Mouse (Mus musculus) neural tube, embryonic 12.5 days (tissue): ENCODE results near the gene Tfcp2. TPM values are rescaled to one million over a fixed set of nuclear protein-coding genes. Genes with fewer than 3 reads are reported as not detected.
"Not testable (repeated sequence)": the region's sequence is repeated elsewhere in the genome, so short reads cannot be mapped to it uniquely, and the experiment has no call there.

ENCODE experiments used
- ATAC-seq: fragments of 200-750 bp; cut with Nextera tagmentation; 2 replicates; pipeline ENCODE4 v1.8.0; 2017; ENCODE audit warnings: low read depth, mild to moderate bottlenecking, moderate TSS enrichment, moderate library complexity; ENCODE audit not compliant: low FRiP score
- H3K27ac ChIP-seq: fragments of 300-500 bp; sonication (generic); 2 replicates; pipeline ENCODE4 v1.5.1; 2016
- H3K27me3 ChIP-seq: fragments of 300-500 bp; sonication (generic); replicated peaks from 2 replicates; pipeline ENCODE4 v1.6.1; 2016; ENCODE audit warnings: mild to moderate bottlenecking
- H3K36me3 ChIP-seq: fragments of 300-500 bp; sonication (generic); 2 replicates; pipeline ENCODE4 v1.6.1; 2016; ENCODE audit warnings: mild to moderate bottlenecking
- H3K4me1 ChIP-seq: fragments of 300-500 bp; sonication (generic); 2 replicates; pipeline ENCODE4 v1.6.1; 2016
- H3K4me2 ChIP-seq: fragments of 300-500 bp; sonication (generic); replicated peaks from 2 replicates; pipeline ENCODE4 v1.6.1; 2016; ENCODE audit warnings: mild to moderate bottlenecking
- H3K4me3 ChIP-seq: fragments of 300-500 bp; sonication (generic); 2 replicates; pipeline ENCODE4 v1.5.1; 2016
- H3K9ac ChIP-seq: fragments of 300-500 bp; sonication (generic); 2 replicates; pipeline ENCODE4 v1.6.1; 2016; ENCODE audit warnings: mild to moderate bottlenecking
- H3K9me3 ChIP-seq: fragments of 300-500 bp; sonication (generic); 2 replicates; pipeline ENCODE4 v1.6.1; 2016; ENCODE audit warnings: mild to moderate bottlenecking
- WGBS: fragments of 180-500 bp; shearing (Covaris S2); methylation state at CpG from one replicate; pipeline ENCODE4 v1.1.7; 2016; 5-methylcytosine and 5-hydroxymethylcytosine counted together
- polyA plus RNA-seq: library from polyadenylated mRNA; unstranded; fragments of >200 nt; fragmentation: Nextera tagmentation; extraction: Ambion mirVana; gene quantifications from 2 replicates; pipeline ENCODE4 v1.2.1, GENCODE M21; 2016

Gene Tfcp2
- polyA plus RNA-seq, 1 experiment from 2014 or later = 40.0 TPM

DNA sequence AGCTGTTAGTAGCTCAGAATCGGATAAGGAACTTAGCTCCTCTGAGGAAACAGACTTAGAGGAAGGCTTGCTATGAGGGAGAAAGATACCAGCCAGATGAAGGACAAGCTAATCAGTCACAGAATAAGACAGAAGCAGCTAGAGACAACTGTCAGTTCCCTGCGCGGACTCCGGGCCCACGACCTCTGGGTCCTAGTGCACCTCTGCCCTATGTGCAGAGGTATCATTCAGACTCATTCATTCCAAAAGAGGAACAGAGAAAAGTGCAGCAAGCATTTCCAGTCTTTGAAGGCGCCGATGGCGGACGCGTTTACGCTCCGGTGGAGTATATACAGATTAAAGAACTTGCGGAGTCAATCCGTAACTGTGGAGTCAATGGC, 8.2 kb downstream of the Tfcp2 start:
- H3K9ac ChIP-seq, H3K27ac ChIP-seq, H3K4me1 ChIP-seq, H3K27me3 ChIP-seq, H3K4me2 ChIP-seq, H3K9me3 ChIP-seq, ATAC-seq, H3K4me3 ChIP-seq: not testable (repeated sequence)
- WGBS = 97% methylated on average over 14 of the region's 14 CpGs
- peaks cover 27% of the 10 kb centered on the region for H3K36me3 ChIP-seq

DNA sequence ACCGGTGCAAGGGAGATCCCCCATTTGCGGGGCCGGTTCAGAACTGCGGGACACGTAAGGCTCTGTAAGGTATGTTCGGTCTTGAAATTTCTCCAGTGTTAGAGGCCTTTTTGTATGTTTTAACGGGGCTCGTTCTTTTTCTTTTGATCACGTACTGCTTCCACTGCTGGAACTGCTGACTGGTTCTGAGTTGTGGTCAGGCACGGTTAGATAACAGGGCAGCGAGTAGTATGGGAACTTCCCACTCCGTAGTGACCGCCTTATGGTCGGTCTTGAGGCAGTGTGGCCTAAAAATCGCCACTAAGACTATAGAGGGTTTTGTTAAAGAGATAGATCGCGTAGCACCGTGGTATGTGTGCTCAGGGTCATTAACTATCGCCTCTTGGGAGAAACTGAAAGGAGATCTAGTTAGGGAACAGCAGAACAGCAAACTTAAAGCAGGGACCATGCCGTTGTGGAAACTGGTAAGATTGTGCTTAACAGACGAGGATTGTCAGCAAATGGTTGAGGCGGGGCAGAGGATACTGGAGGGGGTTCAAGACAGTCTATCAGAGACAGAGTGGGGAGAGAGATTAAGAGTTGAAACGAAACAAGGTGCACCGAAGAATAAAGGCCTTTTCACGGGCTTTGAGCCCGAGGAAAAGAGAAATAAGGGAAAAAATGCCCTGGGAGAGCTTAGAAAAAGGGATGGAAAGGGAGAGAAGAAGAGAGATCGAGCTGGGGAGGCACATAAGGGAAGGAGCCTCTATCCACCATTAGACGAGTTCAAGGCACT, 8.7 kb downstream of the Tfcp2 start:
- H3K27me3 ChIP-seq, H3K9ac ChIP-seq, H3K9me3 ChIP-seq, H3K4me1 ChIP-seq, H3K4me2 ChIP-seq, ATAC-seq, H3K27ac ChIP-seq, H3K4me3 ChIP-seq: not testable (repeated sequence)
- 97% methylated on average over 28 of the region's 28 CpGs for WGBS
- peaks cover 22% of the 10 kb centered on the region for H3K36me3 ChIP-seq

DNA sequence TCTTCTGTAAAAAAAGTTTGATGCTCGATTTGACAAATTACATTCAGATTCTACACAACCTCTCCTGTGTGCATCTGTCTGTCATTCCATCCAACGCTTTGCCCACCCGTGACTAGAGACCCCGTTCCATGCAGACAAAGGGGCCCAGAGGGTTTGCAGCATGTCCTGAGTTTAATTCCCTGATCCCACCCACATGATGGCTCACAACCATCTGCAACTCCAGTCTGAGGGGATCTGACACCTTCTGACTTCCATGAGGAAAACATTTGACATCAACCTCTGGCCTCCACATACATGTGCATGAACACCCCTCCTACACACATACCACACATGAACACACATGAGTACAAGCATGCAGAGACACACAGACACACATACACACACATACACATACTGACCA, 10.4 kb downstream of the Tfcp2 start:
- no peak overlapping the region for H3K27ac ChIP-seq

DNA sequence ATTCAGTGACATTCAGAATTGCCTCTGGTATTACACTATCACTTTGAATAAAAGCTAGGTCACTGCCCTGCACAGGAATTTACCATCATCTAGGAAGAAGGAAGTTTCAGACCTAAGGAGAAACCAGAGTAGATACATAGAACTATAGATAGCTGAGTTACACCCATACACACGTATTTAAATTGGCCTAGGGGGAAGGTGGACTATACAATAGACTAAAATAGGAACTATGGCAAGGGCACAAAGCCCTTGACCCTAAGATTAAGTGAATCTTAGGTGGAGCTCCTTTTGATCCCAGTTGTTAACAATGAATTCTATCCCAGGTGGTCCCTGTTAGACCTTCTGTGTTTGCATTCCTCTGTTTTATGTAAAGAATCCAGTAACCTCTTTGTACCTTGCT, 10.8 kb downstream of the Tfcp2 start:
- not testable (repeated sequence) for H3K4me3 ChIP-seq, H3K9ac ChIP-seq, H3K27ac ChIP-seq, H3K27me3 ChIP-seq, H3K4me2 ChIP-seq, H3K4me1 ChIP-seq, ATAC-seq, H3K9me3 ChIP-seq
- WGBS = 90% methylated on average over 1 of the region's 1 CpGs
- H3K36me3 ChIP-seq = peaks cover 21% of the 10 kb centered on the region

More for the DNA sequence above, 10.4 kb downstream of the Tfcp2 start:
- Histone ChIP-seq H3K4me1 (no peaks in the 10 kb centered on the region), H3K4me3 (no peak overlapping the region), H3K9ac (no peak overlapping the region), H3K4me2 (no peak overlapping the region), H3K9me3 (peaks cover 4% of the 10 kb centered on the region; the same call in 1 of the 2 replicates), H3K27me3 (no peaks in the 10 kb centered on the region), H3K36me3 (peaks cover 17% of the 10 kb centered on the region)
- 94% methylated on average over 4 of the region's 4 CpGs for WGBS
- no peak for ATAC-seq

DNA sequence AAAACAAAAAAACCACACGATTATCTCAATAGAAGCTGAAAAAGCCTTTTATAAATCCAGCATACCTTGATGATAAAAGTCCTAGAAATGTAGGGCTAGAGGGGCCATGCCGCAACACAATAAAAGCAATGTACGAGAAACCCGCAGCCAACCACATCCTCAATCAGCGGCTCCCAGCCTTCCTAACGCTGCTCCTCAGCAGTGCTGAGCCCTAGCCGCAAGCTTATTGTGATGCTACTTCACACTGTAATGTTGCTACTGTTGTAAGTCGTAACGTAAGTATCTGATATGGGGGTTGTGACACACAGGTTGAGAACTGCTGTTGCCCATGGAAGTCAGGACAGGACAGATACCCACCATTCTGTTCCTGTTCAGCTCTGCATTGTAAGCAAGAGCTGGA, 12.4 kb downstream of the Tfcp2 start:
- Histone ChIP-seq H3K4me3 (no peak overlapping the region), H3K36me3 (peaks cover 27% of the 10 kb centered on the region), H3K4me1 (no peaks in the 10 kb centered on the region), H3K27ac (no peak overlapping the region), H3K9ac (no peak overlapping the region), H3K27me3 (no peaks in the 10 kb centered on the region), H3K9me3 (no peaks in the 10 kb centered on the region), H3K4me2 (no peak overlapping the region)
- ATAC-seq = no peak
- 94% methylated on average over 9 of the region's 9 CpGs for WGBS

DNA sequence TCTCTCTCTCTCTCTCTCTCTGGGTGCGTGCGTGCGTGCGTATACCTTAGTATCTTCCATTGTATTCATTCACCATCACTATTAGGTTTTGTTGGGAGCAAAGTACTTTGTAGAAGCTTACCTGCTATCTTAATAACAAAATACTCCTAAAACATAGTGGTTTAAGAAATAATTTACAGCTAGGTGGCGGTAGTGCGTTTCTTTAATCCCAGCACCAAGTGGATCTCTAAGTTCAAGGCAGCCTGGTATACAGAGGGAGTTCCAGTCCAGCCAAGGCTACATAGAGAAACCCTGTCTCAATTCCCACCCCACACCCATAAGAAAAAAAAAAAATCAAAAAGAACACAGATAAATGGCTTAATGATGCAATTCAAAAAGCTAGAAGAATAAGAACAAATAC, 13.9 kb downstream of the Tfcp2 start:
- Histone ChIP-seq H3K4me2 (no peak overlapping the region), H3K9ac (no peak overlapping the region), H3K36me3 (peaks cover 37% of the 10 kb centered on the region), H3K4me3 (no peak overlapping the region), H3K27ac (no peak overlapping the region), H3K4me1 (no peaks in the 10 kb centered on the region), H3K9me3 (no peaks in the 10 kb centered on the region), H3K27me3 (no peaks in the 10 kb centered on the region)
- WGBS = 85% methylated on average over 6 of the region's 6 CpGs
- ATAC-seq = no peak

DNA sequence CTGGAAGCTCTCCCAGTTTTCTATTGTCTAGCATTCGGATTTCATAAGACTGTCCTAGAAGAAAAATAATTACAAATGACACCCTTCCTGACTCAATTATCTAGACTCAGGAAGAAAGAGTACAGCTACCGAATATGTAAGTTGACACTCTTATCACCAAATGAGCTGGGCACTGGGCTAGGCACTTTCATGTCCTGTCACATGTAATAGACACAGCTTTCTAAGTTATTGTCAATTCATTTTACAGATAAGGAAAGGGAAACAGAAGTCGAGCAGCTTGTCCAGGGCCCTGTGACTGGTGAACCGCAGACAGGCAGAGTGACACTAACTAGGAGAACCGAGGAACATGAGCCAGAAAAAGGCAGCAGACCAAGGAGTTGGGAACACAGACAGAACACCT, 23.9 kb downstream of the Tfcp2 start:
- Histone ChIP-seq H3K27ac (no peak overlapping the region), H3K36me3 (peaks cover 32% of the 10 kb centered on the region), H3K4me1 (no peaks in the 10 kb centered on the region), H3K9me3 (no peaks in the 10 kb centered on the region), H3K9ac (no peak overlapping the region), H3K4me3 (no peak overlapping the region), H3K27me3 (no peaks in the 10 kb centered on the region), H3K4me2 (no peak overlapping the region)
- WGBS = 90% methylated on average over 5 of the region's 5 CpGs
- ATAC-seq = no peak

DNA sequence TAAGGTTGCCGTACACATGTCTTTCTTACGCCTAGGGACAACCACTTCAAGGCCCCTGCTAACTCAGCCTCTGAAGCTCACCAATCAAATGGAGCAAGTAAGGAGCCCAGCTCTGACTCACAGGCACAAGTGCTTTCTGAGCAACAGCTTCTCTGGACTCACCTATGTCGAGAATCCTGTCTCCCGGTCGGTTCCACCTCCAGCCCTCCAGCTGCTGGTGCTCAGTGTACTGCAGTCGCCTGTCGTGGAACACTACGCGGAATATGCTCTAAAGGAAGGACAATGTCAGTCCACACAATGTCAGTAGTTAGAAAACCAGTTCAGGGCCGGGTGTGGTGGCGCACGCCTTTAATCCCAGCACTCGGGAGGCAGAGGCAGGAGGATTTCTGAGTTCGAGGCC, 26.4 kb downstream of the Tfcp2 start:
- 96% methylated on average over 14 of the region's 14 CpGs for WGBS
- H3K4me2 ChIP-seq = no peak overlapping the region

DNA sequence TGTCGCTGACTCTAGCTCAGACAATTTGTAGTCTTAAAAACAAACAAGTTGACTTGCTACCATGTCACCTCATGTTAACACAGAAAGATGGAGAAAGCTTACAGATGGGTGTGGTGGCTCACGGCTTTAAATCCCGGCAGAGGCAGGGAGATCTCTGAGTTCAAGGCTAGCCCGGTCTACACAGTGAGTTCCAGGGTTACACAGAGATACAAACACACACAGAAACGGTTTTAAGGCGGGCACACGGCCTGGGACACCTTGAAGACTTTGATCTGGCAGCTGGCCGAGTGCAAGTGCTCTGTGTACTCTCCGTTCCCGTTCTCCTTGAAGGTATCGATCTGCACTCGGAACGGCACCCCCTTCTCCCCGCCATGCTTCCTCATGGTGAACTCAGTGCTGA, 31.5 kb downstream of the Tfcp2 start:
- Histone ChIP-seq H3K4me1 (no peaks in the 10 kb centered on the region), H3K27me3 (no peaks in the 10 kb centered on the region), H3K4me3 (no peak overlapping the region), H3K27ac (no peak overlapping the region), H3K9ac (no peak overlapping the region), H3K9me3 (no peaks in the 10 kb centered on the region), H3K4me2 (no peak overlapping the region), H3K36me3 (peaks cover 62% of the 10 kb centered on the region)
- 95% methylated on average over 14 of the region's 14 CpGs for WGBS
- no peak for ATAC-seq

More for the DNA sequence above, 26.4 kb downstream of the Tfcp2 start:
- Histone ChIP-seq H3K27me3 (no peaks in the 10 kb centered on the region), H3K27ac (no peak overlapping the region), H3K4me3 (no peak overlapping the region), H3K4me1 (no peaks in the 10 kb centered on the region), H3K9me3 (no peaks in the 10 kb centered on the region), H3K9ac (no peak overlapping the region), H3K36me3 (peaks cover 45% of the 10 kb centered on the region)
- no peak for ATAC-seq

DNA sequence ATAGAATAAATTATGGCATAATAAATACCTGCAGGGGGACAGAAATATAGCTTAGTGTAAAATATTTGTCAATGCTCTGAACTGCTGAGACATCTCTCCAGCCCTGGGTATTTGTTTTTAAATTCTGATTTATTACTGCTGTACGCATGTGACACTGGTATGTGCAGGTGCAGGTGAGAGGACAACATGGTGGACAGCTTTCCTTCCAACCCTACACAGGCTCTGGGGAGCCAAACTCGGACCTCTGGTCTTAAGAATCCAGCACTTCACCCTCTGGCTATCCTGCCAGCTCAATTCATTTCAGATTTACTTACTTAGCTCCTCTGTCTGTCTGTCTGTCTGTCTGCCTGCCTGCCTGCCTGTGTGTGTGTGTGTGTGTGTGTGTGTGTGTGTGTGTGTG, 36.7 kb downstream of the Tfcp2 start:
- no peak overlapping the region for H3K27ac ChIP-seq
- H3K4me1 ChIP-seq = no peaks in the 10 kb centered on the region
- no peaks in the 10 kb centered on the region for H3K27me3 ChIP-seq
- 89% methylated on average over 2 of the region's 2 CpGs for WGBS
- no peak overlapping the region for H3K4me2 ChIP-seq
- no peak for ATAC-seq
- no peak overlapping the region for H3K4me3 ChIP-seq
- H3K9ac ChIP-seq = no peak overlapping the region
- H3K36me3 ChIP-seq = peaks cover 78% of the 10 kb centered on the region
- H3K9me3 ChIP-seq = no peaks in the 10 kb centered on the region

DNA sequence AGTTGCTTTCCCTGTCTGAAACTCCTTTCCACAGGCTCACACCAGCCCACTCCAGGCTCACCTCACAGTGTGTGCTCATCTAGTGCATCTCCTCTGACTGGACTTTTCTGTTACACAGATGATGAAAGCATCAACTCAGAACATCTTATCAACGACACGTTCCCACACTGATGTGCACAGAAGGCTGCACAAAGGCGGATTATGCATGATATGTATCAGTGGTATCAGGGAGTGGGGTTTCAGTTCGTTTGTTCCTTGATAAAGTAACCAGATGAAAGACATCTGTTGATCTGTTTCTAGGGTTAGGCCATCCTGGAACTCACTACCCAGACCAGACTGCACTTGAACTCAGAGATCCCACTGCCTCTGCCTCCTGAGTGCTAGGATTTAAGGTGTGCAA, 38.4 kb downstream of the Tfcp2 start:
- Histone ChIP-seq H3K9ac (no peak overlapping the region), H3K36me3 (peaks cover 80% of the 10 kb centered on the region), H3K4me2 (no peak overlapping the region), H3K4me1 (no peaks in the 10 kb centered on the region), H3K4me3 (no peak overlapping the region), H3K9me3 (no peaks in the 10 kb centered on the region), H3K27ac (no peak overlapping the region), H3K27me3 (no peaks in the 10 kb centered on the region)
- no peak for ATAC-seq
- WGBS = 86% methylated on average over 4 of the region's 4 CpGs

DNA sequence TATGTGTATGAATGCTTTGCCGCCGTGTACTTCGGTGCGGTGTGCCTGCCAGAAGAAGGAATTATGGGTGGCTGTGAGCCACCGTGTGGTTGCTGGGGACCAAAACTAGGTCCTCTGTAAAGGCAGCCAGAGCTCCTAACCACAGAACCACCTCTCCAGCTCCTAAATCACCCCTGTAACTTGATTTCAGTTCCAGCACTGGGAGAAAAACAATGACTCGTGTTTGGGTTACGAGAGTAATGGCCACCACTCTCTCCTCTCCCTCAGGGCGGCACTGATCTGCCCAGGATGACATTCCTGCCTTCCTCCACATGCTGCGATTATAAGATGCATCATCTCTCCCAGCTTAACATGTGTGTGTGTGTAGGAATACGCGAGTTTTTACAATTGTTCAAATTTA, 41.7 kb downstream of the Tfcp2 start:
- 92% methylated on average over 11 of the region's 11 CpGs for WGBS
- Histone ChIP-seq H3K27me3 (no peaks in the 10 kb centered on the region), H3K9me3 (no peaks in the 10 kb centered on the region), H3K4me3 (no peak overlapping the region), H3K4me2 (no peak overlapping the region), H3K27ac (no peak overlapping the region), H3K4me1 (no peaks in the 10 kb centered on the region), H3K36me3 (peaks cover 81% of the 10 kb centered on the region), H3K9ac (no peak overlapping the region)
- ATAC-seq = no peak

DNA sequence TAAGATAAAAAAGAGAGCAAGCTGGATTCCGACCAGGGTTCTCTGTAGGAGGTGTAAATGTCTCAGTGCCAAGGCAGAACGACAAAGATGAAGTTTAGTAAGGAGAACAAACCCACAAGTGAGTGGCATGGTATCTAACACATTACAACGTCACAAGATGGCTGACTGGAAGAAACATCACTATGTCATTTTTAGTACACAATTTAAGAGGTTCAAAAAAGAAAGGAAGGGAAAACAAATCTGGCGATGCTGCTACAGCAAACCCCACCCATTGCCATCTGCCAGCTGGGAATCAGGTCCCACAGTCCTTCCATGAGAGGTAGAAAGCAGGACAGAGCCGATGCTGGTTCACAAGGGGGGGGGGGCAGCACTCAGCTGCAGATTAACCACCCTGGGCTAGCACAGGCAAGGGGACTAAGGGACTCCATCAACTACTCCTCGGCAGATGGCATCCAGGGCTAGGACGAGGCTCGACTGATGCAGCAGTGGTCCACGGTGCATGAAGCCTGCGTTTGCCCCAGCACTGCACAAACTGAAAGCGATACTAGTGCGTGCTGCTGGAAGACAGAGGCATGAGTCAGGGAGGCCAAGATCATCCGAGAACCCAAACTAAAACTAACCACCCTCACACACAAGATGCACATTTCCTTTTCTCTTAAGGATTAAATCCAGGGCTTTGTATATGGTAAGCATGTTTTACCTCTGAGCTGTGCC, 43.2 kb downstream of the Tfcp2 start:
- no peak overlapping the region for H3K9ac ChIP-seq
- no peak overlapping the region for H3K4me2 ChIP-seq
- peaks cover 82% of the 10 kb centered on the region for H3K36me3 ChIP-seq
- H3K4me1 ChIP-seq = no peaks in the 10 kb centered on the region
- H3K27ac ChIP-seq = no peak overlapping the region
- no peaks in the 10 kb centered on the region for H3K27me3 ChIP-seq
- ATAC-seq = no peak
- no peak overlapping the region for H3K4me3 ChIP-seq
- H3K9me3 ChIP-seq = no peaks in the 10 kb centered on the region
- 93% methylated on average over 13 of the region's 13 CpGs for WGBS
